Mouse (Mus musculus) gastrocnemius, adult 8-10 months (tissue): ENCODE measurements around the gene Rhox2e. TPM values are rescaled to one million over a fixed set of nuclear protein-coding genes. Genes with fewer than 3 reads are reported as not detected.
"Not testable (repeated sequence)": the region's sequence is repeated elsewhere in the genome, so short reads cannot be mapped to it uniquely, and the experiment has no call there.

Source experiments
- DNase-seq, 2 experiments: peaks; one replicate each; pipeline ENCODE4 v3.0.0; 2022; ENCODE audit warnings: low spot score in 2 of 2
- total RNA-seq, 4 experiments: library from RNA; stranded (reverse); gene quantifications; 2 replicates each; pipeline ENCODE4 v1.2.4; 2022

The Rhox2e gene
- total RNA-seq, result not detected

DNA sequence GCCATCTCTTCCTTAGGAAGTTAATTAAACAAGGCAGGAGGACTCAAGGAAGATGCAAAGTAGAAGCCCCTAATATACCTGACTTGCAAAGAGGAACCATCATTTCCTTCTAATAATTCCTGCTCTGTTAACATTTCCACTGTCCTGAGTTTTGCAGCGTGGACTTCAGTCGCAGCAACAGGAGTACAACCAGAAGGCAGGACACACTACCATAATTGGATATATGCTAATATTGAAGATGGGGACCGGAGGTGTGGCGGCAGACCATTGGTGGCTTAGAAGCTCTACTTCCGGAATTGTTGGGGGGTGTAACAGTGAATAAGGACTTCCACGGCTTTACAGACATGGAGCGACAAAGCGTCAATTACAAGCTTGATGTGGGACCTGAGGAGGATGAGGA is at the start of gene Rhox2e:
Gene Rhox2e (plus strand): TSS at position 301 of the 400 bp plus-strand sequence.
- DNase-seq, result not testable (repeated sequence)

DNA sequence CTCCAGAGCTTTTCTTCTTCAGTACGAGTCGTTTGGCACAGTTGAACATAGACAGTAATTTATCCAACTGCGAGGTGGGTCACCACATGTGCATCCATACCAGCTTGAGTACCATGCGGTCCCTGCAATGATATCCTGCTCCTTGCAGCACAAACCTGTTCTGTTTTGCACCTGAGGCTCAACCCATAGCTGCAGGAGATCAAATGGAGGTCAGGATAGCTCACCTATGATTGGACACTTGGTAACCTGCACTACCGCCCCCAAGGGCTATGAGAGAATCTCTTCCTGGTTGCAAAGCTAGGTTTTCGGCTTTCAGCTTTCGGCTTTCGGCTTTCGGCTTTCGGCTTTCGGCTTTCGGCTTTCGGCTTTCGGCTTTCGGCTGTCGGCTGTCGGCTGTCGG is 16.2 kb upstream of the Rhox2e start, which contains the start of gene Rhox4d:
Gene Rhox4d (plus strand): TSS at position 301 of the 400 bp plus-strand sequence.
- DNase-seq, result not testable (repeated sequence)

DNA sequence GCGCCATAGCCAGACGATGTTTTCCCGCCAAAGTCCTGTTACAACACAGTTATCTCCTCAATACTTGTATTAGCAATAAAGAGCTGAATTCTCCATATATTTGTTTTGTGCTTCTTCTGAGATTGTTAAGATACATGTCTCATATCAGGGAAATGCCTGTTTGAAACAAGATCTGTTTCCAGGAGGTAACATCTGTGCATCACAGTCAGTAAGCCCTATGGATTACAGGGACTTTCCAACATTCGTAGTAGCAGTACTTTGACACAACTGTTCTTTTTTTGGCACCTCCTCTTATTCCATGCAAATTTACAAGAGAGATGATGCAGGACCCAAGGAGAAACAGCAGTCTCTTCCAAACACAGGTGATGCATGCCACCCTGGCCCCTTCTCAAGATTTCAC is 11.5 kb downstream of the Rhox2e start, which contains the start of gene Rhox3e:
Gene Rhox3e (plus strand): TSS at position 301 of the 400 bp plus-strand sequence.
- DNase-seq, result not testable (repeated sequence)

DNA sequence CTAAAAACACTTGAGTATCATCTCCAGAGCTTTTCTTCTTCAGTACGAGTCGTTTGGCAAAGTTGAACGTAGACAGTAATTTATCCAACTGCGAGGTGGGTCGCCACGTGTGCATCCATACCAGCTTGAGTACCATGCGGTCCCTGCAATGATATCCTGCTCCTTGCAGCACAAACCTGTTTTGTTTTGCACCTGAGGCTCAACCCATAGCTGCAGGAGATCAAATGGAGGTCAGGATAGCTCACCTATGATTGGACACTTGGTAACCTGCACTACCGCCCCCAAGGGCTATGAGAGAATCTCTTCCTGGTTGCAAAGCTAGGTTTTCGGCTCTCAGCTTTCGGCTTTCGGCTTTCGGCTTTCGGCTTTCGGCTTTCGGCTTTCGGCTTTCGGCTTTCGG is 26.9 kb downstream of the Rhox2e start, which contains the start of gene Rhox4e:
Gene Rhox4e (plus strand): TSS at position 301 of the 400 bp plus-strand sequence.
- DNase-seq, result not testable (repeated sequence)

DNA sequence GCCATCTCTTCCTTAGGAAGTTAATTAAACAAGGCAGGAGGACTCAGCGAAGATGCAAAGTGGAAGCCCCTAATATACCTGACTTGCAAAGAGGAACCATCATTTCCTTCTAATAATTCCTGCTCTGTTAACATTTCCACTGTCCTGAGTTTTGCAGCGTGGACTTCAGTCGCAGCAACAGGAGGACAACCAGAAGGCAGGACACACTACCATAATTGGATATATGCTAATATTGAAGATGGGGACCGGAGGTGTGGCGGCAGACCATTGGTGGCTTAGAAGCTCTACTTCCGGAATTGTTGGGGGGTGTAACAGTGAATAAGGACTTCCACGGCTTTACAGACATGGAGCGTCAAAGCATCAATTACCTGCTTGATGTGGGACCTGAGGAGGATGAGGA is 40.9 kb downstream of the Rhox2e start, which contains the start of gene Rhox2f:
Gene Rhox2f (plus strand): TSS at position 301 of the 400 bp plus-strand sequence.
- DNase-seq, result not testable (repeated sequence)

DNA sequence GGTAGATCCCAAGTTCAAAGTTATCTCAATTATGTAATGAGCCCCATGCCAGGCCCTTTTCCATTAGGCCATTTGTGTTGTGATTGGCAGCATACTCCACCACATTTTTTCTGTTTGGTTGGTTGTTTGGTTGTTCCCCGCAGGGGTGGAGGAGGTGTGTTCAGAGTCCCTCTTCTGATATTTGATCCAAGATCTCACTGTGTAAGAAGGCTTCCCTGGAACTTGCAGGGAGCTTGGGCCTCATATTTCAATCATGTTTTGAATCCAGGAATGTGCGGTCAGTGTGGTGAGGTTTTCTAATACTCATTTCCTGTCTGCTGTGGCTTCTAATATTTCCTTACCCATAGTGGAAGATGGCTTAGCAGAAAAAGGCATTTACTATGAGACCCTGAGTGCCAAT is 42.4 kb downstream of the Rhox2e start:
- not testable (repeated sequence) for DNase-seq

DNA sequence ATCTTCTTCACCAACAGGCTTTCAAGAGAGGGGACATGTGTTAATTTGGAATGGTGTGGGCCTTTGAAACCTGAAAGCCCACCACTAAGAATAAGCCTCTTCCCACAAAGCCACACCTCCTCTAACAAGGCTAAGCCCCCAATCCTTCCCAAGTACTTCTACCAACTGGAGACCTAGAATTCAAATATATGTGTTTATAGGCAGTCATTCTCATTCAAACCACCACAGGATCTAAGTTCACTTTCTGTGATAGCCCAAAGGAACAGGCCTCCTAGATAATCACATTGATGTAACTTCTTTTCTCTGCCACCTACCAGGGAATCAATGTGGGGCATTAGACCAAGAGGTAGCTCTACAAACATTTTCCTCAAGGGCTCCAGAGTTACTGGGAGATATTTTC is 50.4 kb downstream of the Rhox2e start, which contains the start of gene Rhox3f:
Gene Rhox3f (plus strand): TSS at position 301 of the 400 bp plus-strand sequence.
- DNase-seq, result not testable (repeated sequence)

Other genes with a start within 250 kb of the Rhox2e start
- gene Rhox3a2, start 150.4 kb upstream of the Rhox2e start, total RNA-seq, result not detected
- gene Rhox4a2, start 139.6 kb upstream of the Rhox2e start, total RNA-seq, result not detected
- gene Rhox2b, start 118.4 kb upstream of the Rhox2e start, total RNA-seq, result not detected
- not detected for gene Rhox4b, start 98.0 kb upstream of the Rhox2e start, total RNA-seq
- not detected for gene Rhox2c, start 76.8 kb upstream of the Rhox2e start, total RNA-seq
- gene Rhox3c, start 71.9 kb upstream of the Rhox2e start, total RNA-seq, result not detected
- gene Rhox4c, start 50.1 kb upstream of the Rhox2e start, total RNA-seq, result not detected
- not detected for gene Rhox2d, start 37.0 kb upstream of the Rhox2e start, total RNA-seq
- gene Rhox4d, start 16.1 kb upstream of the Rhox2e start, total RNA-seq, result not detected
- not detected for gene Rhox3e, start 11.6 kb downstream of the Rhox2e start, total RNA-seq
- not detected for gene Rhox4e, start 27.0 kb downstream of the Rhox2e start, total RNA-seq
- gene Rhox2f, start 41.0 kb downstream of the Rhox2e start, total RNA-seq, result not detected
- gene Rhox3f, start 50.5 kb downstream of the Rhox2e start, total RNA-seq, result not detected
- gene Rhox4f, start 77.3 kb downstream of the Rhox2e start, total RNA-seq, result not detected
- gene Rhox3g, start 98.2 kb downstream of the Rhox2e start, total RNA-seq, result not detected
- gene Rhox2g, start 113.0 kb downstream of the Rhox2e start, total RNA-seq, result not detected
- not detected for gene Rhox4g, start 120.9 kb downstream of the Rhox2e start, total RNA-seq
- gene Rhox3h, start 138.3 kb downstream of the Rhox2e start, total RNA-seq, result not detected
- gene Rhox2h, start 142.8 kb downstream of the Rhox2e start, total RNA-seq, result not detected